Mouse (Mus musculus) cerebellum, adult 2 months (tissue): ENCODE data around the gene Shc4. TPM values are rescaled to one million over a fixed set of nuclear protein-coding genes. Genes with fewer than 3 reads are reported as not detected.

Experiments
- DNase-seq, 2 experiments: peaks; one replicate each; pipeline ENCODE4 v3.0.0; 2021
- H3K27ac ChIP-seq: fragments of 200-500 bp; 2 replicates; pipeline ENCODE4 v1.5.1; 2012; ENCODE audit warnings: low read length, control low read depth, inconsistent platforms; ENCODE audit not compliant: insufficient read depth
- H3K27me3 ChIP-seq: fragments of 200-500 bp; 2 replicates; pipeline ENCODE4 v1.6.1; 2012; ENCODE audit warnings: inconsistent platforms, mild to moderate bottlenecking, low read length, moderate library complexity; ENCODE audit not compliant: control insufficient read depth, insufficient read depth
- H3K4me1 ChIP-seq: fragments of 200-500 bp; 2 replicates; pipeline ENCODE4 v1.6.1; 2011; ENCODE audit warnings: low read length; ENCODE audit not compliant: control insufficient read depth, insufficient read depth
- H3K4me3 ChIP-seq: fragments of 200-500 bp; replicated peaks from 2 replicates; pipeline ENCODE3; 2011; ENCODE audit warnings: mild to moderate bottlenecking, low read depth, low read length, control low read depth; ENCODE audit not compliant: insufficient read depth
- CTCF ChIP-seq: fragments of 200-500 bp; IDR thresholded peaks from 2 replicates; pipeline ENCODE4 v1.5.1; 2011; ENCODE audit warnings: low read depth, mild to moderate bottlenecking, control low read depth, low read length, moderate library complexity, borderline replicate concordance; ENCODE audit not compliant: insufficient read depth
- POLR2A ChIP-seq: fragments of 200-500 bp; IDR thresholded peaks from 2 replicates; pipeline ENCODE4 v1.6.1; 2011; ENCODE audit warnings: low read length, control low read depth, borderline replicate concordance; ENCODE audit not compliant: insufficient read depth
- WGBS: fragments of 180-500 bp; shearing (Covaris S2); methylation state at CpG from one replicate; pipeline ENCODE4 v1.1.7; 2018; 5-methylcytosine and 5-hydroxymethylcytosine counted together
- polyA plus RNA-seq: library from polyadenylated mRNA; depleted of rRNA; stranded (reverse); fragments of >200 nt; gene quantifications from 2 replicates; pipeline ENCODE4 v1.2.3, GENCODE M21; 2012

Gene Shc4
- polyA plus RNA-seq, 1 experiment: 7.0 TPM

DNA sequence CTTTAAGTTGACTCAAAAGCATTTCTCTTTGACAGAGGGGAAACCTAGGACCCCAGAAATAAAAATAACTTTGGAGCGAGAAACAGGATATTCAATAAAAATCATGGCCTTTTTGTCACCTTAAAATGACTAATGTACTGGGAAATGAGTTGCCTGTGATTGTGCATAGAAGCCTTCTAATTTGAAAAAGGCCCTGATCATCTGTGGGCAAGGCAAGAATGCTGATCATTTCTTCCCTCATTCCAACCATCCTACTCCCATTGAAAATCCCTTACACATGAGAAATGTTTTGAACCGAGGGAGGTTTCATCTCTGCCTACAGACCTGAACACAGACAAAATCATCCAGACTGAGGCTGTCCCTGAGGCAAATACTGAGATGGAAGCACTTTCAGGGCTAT, 21.1 kb downstream of the Shc4 start:
- TF ChIP-seq POLR2A: no peak
- TF ChIP-seq CTCF: no peak
- Histone ChIP-seq H3K4me3 (no peak overlapping the region), H3K27me3 (no peaks in the 10 kb centered on the region), H3K27ac (no peak overlapping the region), H3K4me1 (no peaks in the 10 kb centered on the region)
- 96% methylated on average over 2 of the region's 2 CpGs for WGBS
- no peak for DNase-seq

DNA sequence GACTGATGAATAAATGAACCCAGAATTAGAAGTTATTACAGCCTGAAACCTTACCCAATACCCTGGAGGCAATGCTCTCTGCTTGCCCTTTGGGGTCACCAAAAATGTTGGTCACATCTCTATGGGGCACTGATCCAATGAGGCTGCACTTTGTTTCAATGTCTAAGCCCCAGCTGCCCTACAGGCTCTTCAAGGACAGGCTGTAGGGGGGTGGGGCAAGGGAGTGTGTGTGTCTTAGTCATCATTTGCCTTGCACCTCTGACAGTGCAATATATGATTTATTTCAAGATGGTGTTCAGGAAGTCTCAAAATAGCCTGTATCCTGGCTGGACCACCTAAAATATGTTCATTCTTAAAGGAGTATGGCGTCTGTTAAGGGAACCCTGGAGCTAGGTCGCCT, 22.3 kb downstream of the Shc4 start:
- no peak overlapping the region for H3K27ac ChIP-seq
- H3K27me3 ChIP-seq: no peaks in the 10 kb centered on the region
- no peaks in the 10 kb centered on the region for H3K4me1 ChIP-seq
- TF ChIP-seq CTCF (no peak), POLR2A (no peak)
- no peak for DNase-seq
- WGBS: 89% methylated on average over 2 of the region's 2 CpGs
- H3K4me3 ChIP-seq: no peak overlapping the region

GRCm38 (mm10) chr2:125696219-125696618, 27.7 kb downstream of the Shc4 start:
- H3K27me3 ChIP-seq: no peaks in the 10 kb centered on the region; the same call in 1 of the 2 replicates
- DNase-seq: no peak
- no peaks in the 10 kb centered on the region for H3K4me1 ChIP-seq
- TF ChIP-seq CTCF: no peak
- no peak for TF ChIP-seq POLR2A
- H3K4me3 ChIP-seq: no peak overlapping the region
- 27% methylated on average over 2 of the region's 2 CpGs for WGBS
- H3K27ac ChIP-seq: no peak overlapping the region

DNA sequence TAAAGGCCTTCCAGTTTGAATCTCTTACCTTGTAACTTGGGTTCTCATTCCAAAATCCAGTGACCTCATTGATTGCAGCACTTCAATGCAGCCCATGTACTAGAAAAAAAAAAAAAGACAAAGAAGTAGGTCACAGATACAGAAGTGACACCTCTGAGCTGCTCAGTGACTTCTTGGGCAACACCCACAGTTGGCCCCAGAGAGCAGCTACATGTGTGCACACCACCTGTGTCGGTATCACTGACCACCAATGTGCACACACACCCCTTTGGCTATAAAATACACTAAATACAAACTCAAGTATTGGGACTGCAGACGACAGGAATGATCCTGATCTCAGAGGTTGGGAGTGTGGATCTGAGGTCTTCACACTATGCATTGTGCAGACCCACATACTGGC, 29.1 kb downstream of the Shc4 start:
- Histone ChIP-seq H3K27ac (no peak overlapping the region), H3K4me1 (no peaks in the 10 kb centered on the region), H3K4me3 (no peak overlapping the region), H3K27me3 (no peaks in the 10 kb centered on the region; the same call in 1 of the 2 replicates)
- WGBS: 69% methylated on average over 2 of the region's 2 CpGs
- TF ChIP-seq CTCF (no peak), POLR2A (no peak)
- no peak for DNase-seq

- TF ChIP-seq POLR2A: no peak
- TF ChIP-seq CTCF: no peak
- Histone ChIP-seq H3K27ac (no peak overlapping the region), H3K4me1 (no peaks in the 10 kb centered on the region), H3K27me3 (no peaks in the 10 kb centered on the region; the same call in 1 of the 2 replicates), H3K4me3 (no peak overlapping the region)
- 85% methylated on average over 2 of the region's 2 CpGs for whole genome bisulfite sequencing
- no peak for DNase-seq
These were observed 31.9 kb downstream of the Shc4 start for GRCm38 (mm10) chr2:125692010-125692409.

DNA sequence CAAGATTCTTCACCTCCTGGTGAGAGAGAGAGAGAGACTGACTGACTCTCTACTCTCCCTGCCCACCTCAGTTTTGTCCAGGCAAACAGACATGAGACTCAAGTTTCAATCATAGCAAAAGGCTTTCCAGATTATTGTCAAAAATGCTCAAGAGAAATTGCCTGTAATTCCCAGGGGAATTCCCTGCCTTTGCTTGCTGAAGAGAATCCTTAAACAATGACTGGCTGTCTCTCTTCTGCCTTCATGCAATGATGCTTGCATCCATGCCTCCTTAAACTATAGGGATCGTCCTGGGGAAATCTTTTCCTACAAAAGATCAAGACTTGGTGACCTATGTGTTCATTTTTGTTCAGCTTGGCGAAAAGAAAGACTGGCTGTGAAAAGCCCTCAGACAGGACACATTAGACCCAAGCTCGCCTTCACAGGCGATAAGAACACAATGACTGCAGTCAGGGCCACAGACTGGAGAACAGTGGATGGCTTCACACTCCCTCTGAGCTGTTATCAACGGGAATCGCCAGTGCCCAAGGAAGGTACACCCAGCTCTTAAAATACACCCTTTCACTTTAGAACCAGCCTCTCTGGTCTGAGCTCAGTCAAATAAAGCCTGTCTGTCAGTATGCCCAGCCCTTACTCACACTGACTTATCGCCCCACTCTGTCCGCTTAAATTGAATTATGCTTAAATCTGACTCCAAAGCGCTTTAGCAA, 38.4 kb downstream of the Shc4 start:
- H3K27me3 ChIP-seq: no peaks in the 10 kb centered on the region
- WGBS: 75% methylated on average over 9 of the region's 9 CpGs
- no peak for DNase-seq
- no peak overlapping the region for H3K4me3 ChIP-seq
- H3K27ac ChIP-seq: peak overlapping the region; percentile 44; the same call in 1 of the 2 replicates
- no peaks in the 10 kb centered on the region for H3K4me1 ChIP-seq
- TF ChIP-seq POLR2A: no peak
- no peak for TF ChIP-seq CTCF

- 0 out of 2 replicates have a peak overlapping the region, but pooled peaks have one; percentile 44 for H3K27ac ChIP-seq
- TF ChIP-seq CTCF (no peak), POLR2A (no peak)
These were observed 39.1 kb downstream of the Shc4 start for GRCm38 (mm10) chr2:125684559-125685440.

More at GRCm38 (mm10) chr2:125684559-125685440, 39.1 kb downstream of the Shc4 start:
- Histone ChIP-seq H3K4me3 (no peak overlapping the region), H3K27me3 (no peaks in the 10 kb centered on the region), H3K4me1 (no peaks in the 10 kb centered on the region)
- 65% methylated on average over 10 of the region's 10 CpGs for WGBS
- no peak for DNase-seq
